Mouse (Mus musculus): Measurements from ENCODE around the gene Lce1j. TPM values are rescaled to one million over a fixed set of nuclear protein-coding genes. Genes with fewer than 3 reads are reported as not detected.

The Lce1j gene
- polyA plus RNA-seq, 1 experiment from 2014 or later, result not detected

GRCm38 (mm10) chr3:92764965-92765364, 25.3 kb downstream of the Lce1j start, which contains the start of gene Lce1h:
TSS of gene Lce1h (minus strand) at chr3:92765065.
- no peak within 1 kb of the TSS for H3K27ac ChIP-seq (replicated peaks; ENCODE audit: low read depth, low read length)
- no peak within 1 kb of the TSS for H3K4me3 ChIP-seq (ENCODE audit: low read depth, low read length)
- 87% methylated on average over 1 of the region's 1 CpGs for WGBS
- no peak for ATAC-seq (replicated peaks; ENCODE audit: insufficient number of reproducible peaks, low FRiP score, low TSS enrichment, low read depth)
- no peaks in the 10 kb centered on the region for H3K36me3 ChIP-seq (replicated peaks; ENCODE audit: control insufficient read depth, insufficient read depth, low read depth, low read length)
- H3K4me1 ChIP-seq (ENCODE audit: control insufficient read depth, insufficient read depth, low read length), result no peaks in the 10 kb centered on the region
- H3K9ac ChIP-seq (replicated peaks; ENCODE audit: low read length), result no peak within 1 kb of the TSS
- H3K4me2 ChIP-seq (ENCODE audit: low read depth, low read length), result no peak within 1 kb of the TSS
- DNase-seq (ENCODE audit: low spot score), result no peak
- H3K27me3 ChIP-seq (ENCODE audit: control insufficient read depth, insufficient read depth, low read length), result no peaks in the 10 kb centered on the region
- H3K9me3 ChIP-seq (replicated peaks; ENCODE audit: control insufficient read depth, low read length), result no peaks in the 10 kb centered on the region

GRCm38 (mm10) chr3:92753197-92753596, 37.1 kb downstream of the Lce1j start:
- DNase-seq (ENCODE audit: low spot score), result peak; percentile 6

GRCm38 (mm10) chr3:92752238-92752637, 38.1 kb downstream of the Lce1j start, which contains the start of gene Lce1g:
TSS of gene Lce1g (minus strand) at chr3:92752338.
- H3K27me3 ChIP-seq (ENCODE audit: control insufficient read depth, insufficient read depth, low read length), result no peaks in the 10 kb centered on the region
- H3K4me3 ChIP-seq (ENCODE audit: low read depth, low read length), result no peak within 1 kb of the TSS
- H3K36me3 ChIP-seq (replicated peaks; ENCODE audit: control insufficient read depth, insufficient read depth, low read depth, low read length), result no peaks in the 10 kb centered on the region
- H3K4me1 ChIP-seq (ENCODE audit: control insufficient read depth, insufficient read depth, low read length), result no peaks in the 10 kb centered on the region
- DNase-seq (ENCODE audit: low spot score), result no peak
- no peaks in the 10 kb centered on the region for H3K9me3 ChIP-seq (replicated peaks; ENCODE audit: control insufficient read depth, low read length)
- ATAC-seq (replicated peaks; ENCODE audit: insufficient number of reproducible peaks, low FRiP score, low TSS enrichment, low read depth), result no peak
- H3K9ac ChIP-seq (replicated peaks; ENCODE audit: low read length), result no peak within 1 kb of the TSS
- no peak within 1 kb of the TSS for H3K4me2 ChIP-seq (ENCODE audit: low read depth, low read length)
- WGBS, result 94% methylated on average over 1 of the region's 1 CpGs
- no peak within 1 kb of the TSS for H3K27ac ChIP-seq (replicated peaks; ENCODE audit: low read depth, low read length)

More at GRCm38 (mm10) chr3:92753197-92753596, 37.1 kb downstream of the Lce1j start:
- Histone ChIP-seq H3K4me2 (ENCODE audit: low read depth, low read length) (no peak overlapping the region), H3K9ac (replicated peaks; ENCODE audit: low read length) (no peak overlapping the region), H3K4me3 (ENCODE audit: low read depth, low read length) (no peak overlapping the region), H3K27ac (replicated peaks; ENCODE audit: low read depth, low read length) (no peak overlapping the region), H3K9me3 (replicated peaks; ENCODE audit: control insufficient read depth, low read length) (no peaks in the 10 kb centered on the region), H3K27me3 (ENCODE audit: control insufficient read depth, insufficient read depth, low read length) (no peaks in the 10 kb centered on the region), H3K36me3 (replicated peaks; ENCODE audit: control insufficient read depth, insufficient read depth, low read depth, low read length) (no peaks in the 10 kb centered on the region), H3K4me1 (ENCODE audit: control insufficient read depth, insufficient read depth, low read length) (no peaks in the 10 kb centered on the region)
- no peak for ATAC-seq (replicated peaks; ENCODE audit: insufficient number of reproducible peaks, low FRiP score, low TSS enrichment, low read depth)
- WGBS, result 39% methylated on average over 3 of the region's 3 CpGs

- no peak within 1 kb of the TSS for H3K4me3 ChIP-seq (ENCODE audit: low read depth, low read length)
- WGBS, result 78% methylated on average over 1 of the region's 1 CpGs
- DNase-seq (ENCODE audit: low spot score) (no peak), ATAC-seq (replicated peaks; ENCODE audit: insufficient number of reproducible peaks, low FRiP score, low TSS enrichment, low read depth) (no peak)
- no peaks in the 10 kb centered on the region for H3K36me3 ChIP-seq (replicated peaks; ENCODE audit: control insufficient read depth, insufficient read depth, low read depth, low read length)
- no peaks in the 10 kb centered on the region for H3K27me3 ChIP-seq (ENCODE audit: control insufficient read depth, insufficient read depth, low read length)
- no peaks in the 10 kb centered on the region for H3K9me3 ChIP-seq (replicated peaks; ENCODE audit: control insufficient read depth, low read length)
- H3K4me1 ChIP-seq (ENCODE audit: control insufficient read depth, insufficient read depth, low read length), result no peaks in the 10 kb centered on the region
- no peak within 1 kb of the TSS for H3K4me2 ChIP-seq (ENCODE audit: low read depth, low read length)
- H3K9ac ChIP-seq (replicated peaks; ENCODE audit: low read length), result no peak within 1 kb of the TSS
- no peak within 1 kb of the TSS for H3K27ac ChIP-seq (replicated peaks; ENCODE audit: low read depth, low read length)
Measured at GRCm38 (mm10) chr3:92738996-92739395, 51.3 kb downstream of the Lce1j start, which contains the start of gene Gm38119. TSS of gene Gm38119 (minus strand) at chr3:92739096.

Other genes starting within 250 kb of the Lce1j start
- gene Ivl, start 216.8 kb downstream of the Lce1j start, polyA plus RNA-seq (2014; fragmentation: Nextera tagmentation; extraction: Ambion mirVana), result 0.17 TPM in 1 of 2 replicates, not detected in the other
- not detected in 2 replicates for gene Smcp, start 201.5 kb downstream of the Lce1j start, polyA plus RNA-seq (2014; fragmentation: Nextera tagmentation; extraction: Ambion mirVana)
- not detected in 2 replicates for gene 2210017I01Rik, start 183.0 kb downstream of the Lce1j start, polyA plus RNA-seq (2014; fragmentation: Nextera tagmentation; extraction: Ambion mirVana)
- not detected in 2 replicates for gene Lce6a, start 168.9 kb downstream of the Lce1j start, polyA plus RNA-seq (2014; fragmentation: Nextera tagmentation; extraction: Ambion mirVana)
- gene Lce1a1, start 142.2 kb downstream of the Lce1j start, polyA plus RNA-seq (2014; fragmentation: Nextera tagmentation; extraction: Ambion mirVana), result not detected in 2 replicates
- not detected in 2 replicates for gene Lce1b, start 133.6 kb downstream of the Lce1j start, polyA plus RNA-seq (2014; fragmentation: Nextera tagmentation; extraction: Ambion mirVana)
- not detected in 2 replicates for gene Lce1a2, start 120.2 kb downstream of the Lce1j start, polyA plus RNA-seq (2014; fragmentation: Nextera tagmentation; extraction: Ambion mirVana)
- not detected in 2 replicates for gene Lce1c, start 111.3 kb downstream of the Lce1j start, polyA plus RNA-seq (2014; fragmentation: Nextera tagmentation; extraction: Ambion mirVana)
- not detected in 2 replicates for gene Lce1d, start 103.3 kb downstream of the Lce1j start, polyA plus RNA-seq (2014; fragmentation: Nextera tagmentation; extraction: Ambion mirVana)
- not detected in 2 replicates for gene Lce1e, start 81.4 kb downstream of the Lce1j start, polyA plus RNA-seq (2014; fragmentation: Nextera tagmentation; extraction: Ambion mirVana)
- not detected in 2 replicates for gene Lce1f, start 70.2 kb downstream of the Lce1j start, polyA plus RNA-seq (2014; fragmentation: Nextera tagmentation; extraction: Ambion mirVana)
- not detected in 2 replicates for gene Gm38119, start 51.4 kb downstream of the Lce1j start, polyA plus RNA-seq (2014; fragmentation: Nextera tagmentation; extraction: Ambion mirVana)
- not detected in 2 replicates for gene Lce1g, start 38.2 kb downstream of the Lce1j start, polyA plus RNA-seq (2014; fragmentation: Nextera tagmentation; extraction: Ambion mirVana)
- gene Lce1h, start 25.4 kb downstream of the Lce1j start, polyA plus RNA-seq (2014; fragmentation: Nextera tagmentation; extraction: Ambion mirVana), result not detected in 2 replicates
- gene Lce1i, start 11.6 kb downstream of the Lce1j start, polyA plus RNA-seq (2014; fragmentation: Nextera tagmentation; extraction: Ambion mirVana), result not detected in 2 replicates
- not detected in 2 replicates for gene Lce1k, start 17.4 kb upstream of the Lce1j start, polyA plus RNA-seq (2014; fragmentation: Nextera tagmentation; extraction: Ambion mirVana)
- gene Kprp, start 36.7 kb upstream of the Lce1j start, polyA plus RNA-seq (2014; fragmentation: Nextera tagmentation; extraction: Ambion mirVana), result not detected in 2 replicates
- not detected in 2 replicates for gene Lce1l, start 60.8 kb upstream of the Lce1j start, polyA plus RNA-seq (2014; fragmentation: Nextera tagmentation; extraction: Ambion mirVana)
- gene 2310050C09Rik, start 79.7 kb upstream of the Lce1j start, polyA plus RNA-seq (2014; fragmentation: Nextera tagmentation; extraction: Ambion mirVana), result not detected in 2 replicates
- gene Lce3a, start 135.7 kb upstream of the Lce1j start, polyA plus RNA-seq (2014; fragmentation: Nextera tagmentation; extraction: Ambion mirVana), result not detected in 2 replicates
- gene Lce3b, start 142.5 kb upstream of the Lce1j start, polyA plus RNA-seq (2014; fragmentation: Nextera tagmentation; extraction: Ambion mirVana), result not detected in 2 replicates
- gene Lce3c, start 154.0 kb upstream of the Lce1j start, polyA plus RNA-seq (2014; fragmentation: Nextera tagmentation; extraction: Ambion mirVana), result not detected in 2 replicates
- not detected in 2 replicates for gene Lce3d, start 166.9 kb upstream of the Lce1j start, polyA plus RNA-seq (2014; fragmentation: Nextera tagmentation; extraction: Ambion mirVana)
- not detected in 2 replicates for gene Lce3e, start 176.5 kb upstream of the Lce1j start, polyA plus RNA-seq (2014; fragmentation: Nextera tagmentation; extraction: Ambion mirVana)
- not detected in 2 replicates for gene Lce3f, start 201.7 kb upstream of the Lce1j start, polyA plus RNA-seq (2014; fragmentation: Nextera tagmentation; extraction: Ambion mirVana)
- gene Crct1, start 225.2 kb upstream of the Lce1j start, polyA plus RNA-seq (2014; fragmentation: Nextera tagmentation; extraction: Ambion mirVana), result 0.70 TPM in 1 of 2 replicates, not detected in the other
- gene Lce1m, start 228.5 kb upstream of the Lce1j start, polyA plus RNA-seq (2014; fragmentation: Nextera tagmentation; extraction: Ambion mirVana), result not detected in 2 replicates

All from embryonic facial prominence, embryonic 11.5 days (tissue).